Mouse (Mus musculus) skeletal muscle tissue, adult 2 months (tissue): ENCODE data around the gene Foxs1.

Experiments
- DNase-seq: peaks from one replicate; pipeline ENCODE4 v3.0.0-alpha.2; 2012; ENCODE audit warnings: low read depth, low spot score

Foxs1 gene

DNA sequence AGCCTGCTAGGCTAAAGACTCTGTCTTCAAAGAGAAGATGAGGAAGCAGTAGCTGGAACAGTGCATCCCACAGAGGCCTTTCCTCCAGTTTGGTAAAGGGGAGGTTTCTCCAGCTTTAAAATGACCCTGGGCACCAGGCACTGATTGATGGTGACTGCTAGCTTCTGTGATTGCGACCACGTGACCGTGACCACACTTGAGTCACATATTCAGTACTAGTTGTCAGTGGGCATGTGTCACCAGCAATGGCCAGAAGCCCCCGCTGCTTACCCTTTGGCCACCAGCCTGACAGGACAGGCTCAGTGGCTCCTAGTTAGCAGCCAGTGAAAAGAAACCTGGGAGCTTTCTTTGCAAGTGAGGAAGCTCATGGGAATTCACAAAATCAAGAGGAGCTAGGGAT lies 29.4 kb downstream of the Foxs1 start:
- no peak for DNase-seq

DNA sequence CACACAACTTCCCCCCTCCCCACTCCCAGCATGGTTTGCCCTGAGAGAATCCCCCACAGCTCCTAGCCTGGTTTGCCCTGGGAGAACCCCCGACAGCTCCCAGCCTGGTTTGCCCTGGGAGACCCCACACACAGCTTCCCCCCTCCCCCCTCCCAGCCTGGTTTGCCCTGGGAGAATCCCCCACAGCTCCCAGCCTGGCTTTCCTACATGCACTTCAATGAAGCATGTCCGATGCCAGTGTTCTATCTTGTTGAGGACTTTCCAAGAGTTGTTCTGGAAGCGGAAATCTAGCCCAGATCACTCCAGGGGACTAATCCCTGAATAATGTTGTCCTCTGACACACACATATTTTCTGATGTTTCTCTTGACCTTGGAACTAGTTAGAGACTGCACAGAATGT lies 30.4 kb downstream of the Foxs1 start:
- DNase-seq: no peak

DNA sequence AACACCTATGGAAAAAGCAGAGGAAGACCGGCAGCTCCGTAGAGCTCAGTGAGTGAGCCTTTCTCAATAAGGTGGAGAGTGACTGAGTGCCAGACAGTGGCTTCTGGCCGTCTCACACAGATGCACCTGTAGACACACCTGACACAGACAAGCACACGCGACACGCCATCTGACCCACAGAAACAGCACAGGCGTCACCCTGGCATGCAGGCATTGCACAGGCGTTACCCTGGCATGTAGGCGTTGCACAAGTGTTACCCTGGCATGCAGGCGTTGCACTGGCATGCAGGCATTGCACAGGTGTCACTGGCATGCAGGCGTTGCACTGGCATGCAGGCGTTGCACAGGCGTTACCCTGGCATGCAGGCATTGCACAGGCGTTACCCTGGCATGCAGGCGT lies 31.7 kb downstream of the Foxs1 start:
- DNase-seq: no peak

DNA sequence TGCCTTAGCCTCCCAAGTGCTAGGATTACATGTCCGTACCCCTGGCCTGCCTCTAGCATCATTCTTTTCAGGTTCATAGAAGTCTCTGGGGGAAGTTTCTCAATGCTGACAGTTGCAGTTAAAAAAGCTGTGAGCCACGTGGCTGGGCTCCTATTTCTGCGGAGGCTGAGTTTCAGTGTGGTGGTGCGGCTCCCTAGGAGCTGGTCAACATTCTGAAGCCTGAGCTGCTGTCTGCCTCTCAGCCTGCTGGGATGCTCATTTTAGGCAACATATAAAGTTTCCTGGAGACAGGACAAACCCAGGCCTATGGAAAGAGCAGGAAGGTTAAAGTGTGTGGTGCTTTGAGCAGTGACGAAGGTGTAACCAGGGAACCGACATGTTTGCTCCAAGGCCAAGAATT lies 34.0 kb downstream of the Foxs1 start:
- DNase-seq: peak; percentile 89

DNA sequence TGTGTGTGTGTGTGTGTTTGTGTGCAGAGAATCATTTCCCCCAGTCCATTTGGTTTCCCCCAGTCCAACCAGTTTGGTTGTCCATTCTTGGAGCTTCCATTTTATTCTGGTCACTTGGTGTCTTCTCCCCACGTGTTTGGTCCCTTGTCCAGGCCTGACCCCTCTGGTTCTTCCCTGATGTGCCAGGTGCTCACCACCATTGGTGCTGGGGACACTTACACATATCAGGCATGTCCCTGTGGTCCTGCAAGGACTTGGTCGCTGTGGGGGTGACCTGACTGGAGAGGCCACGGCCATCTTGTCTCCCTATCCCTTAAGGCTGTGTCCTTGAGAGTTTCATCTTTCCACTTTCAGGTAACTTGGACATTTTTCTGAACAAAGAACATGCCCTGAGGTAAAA lies 36.1 kb downstream of the Foxs1 start:
- no peak for DNase-seq

DNA sequence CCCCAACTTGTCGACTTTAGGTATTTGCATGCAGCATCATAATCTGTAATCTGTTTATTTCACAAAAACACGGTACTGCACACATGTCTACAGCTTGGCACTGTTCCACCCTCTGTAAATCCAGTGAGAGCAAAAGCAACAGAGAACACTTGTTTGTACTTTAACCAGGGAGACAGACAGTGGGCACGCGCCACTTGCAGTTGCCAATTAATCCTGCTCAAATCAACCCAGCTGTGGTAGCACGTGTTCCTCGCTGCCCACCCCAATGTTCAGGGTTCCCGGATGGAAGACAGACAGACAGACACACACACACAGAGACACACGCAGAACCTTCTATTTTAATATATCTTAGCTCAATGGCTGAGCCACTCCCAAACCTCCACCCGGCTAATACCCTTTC lies 37.2 kb downstream of the Foxs1 start:
- DNase-seq: no peak

DNA sequence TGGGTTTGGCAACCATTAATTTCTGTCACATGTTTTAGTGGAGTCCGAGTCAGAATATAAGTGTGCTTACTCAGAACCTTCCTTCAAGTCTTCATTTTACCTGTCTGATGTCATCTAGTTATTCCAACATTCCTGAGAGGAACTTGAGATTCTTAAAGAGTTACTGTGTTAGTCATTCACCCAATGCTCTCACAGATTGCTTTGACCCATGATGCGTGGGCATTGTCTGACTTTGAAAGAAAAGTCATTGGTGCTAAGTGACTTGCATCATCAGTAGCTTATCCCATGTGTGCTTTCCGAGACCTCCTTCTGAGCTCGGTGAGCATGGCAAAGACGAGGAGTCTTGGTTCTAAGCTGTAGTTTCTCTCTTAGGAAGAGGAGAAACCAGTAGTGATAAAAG lies 44.2 kb downstream of the Foxs1 start:
- DNase-seq: no peak

DNA sequence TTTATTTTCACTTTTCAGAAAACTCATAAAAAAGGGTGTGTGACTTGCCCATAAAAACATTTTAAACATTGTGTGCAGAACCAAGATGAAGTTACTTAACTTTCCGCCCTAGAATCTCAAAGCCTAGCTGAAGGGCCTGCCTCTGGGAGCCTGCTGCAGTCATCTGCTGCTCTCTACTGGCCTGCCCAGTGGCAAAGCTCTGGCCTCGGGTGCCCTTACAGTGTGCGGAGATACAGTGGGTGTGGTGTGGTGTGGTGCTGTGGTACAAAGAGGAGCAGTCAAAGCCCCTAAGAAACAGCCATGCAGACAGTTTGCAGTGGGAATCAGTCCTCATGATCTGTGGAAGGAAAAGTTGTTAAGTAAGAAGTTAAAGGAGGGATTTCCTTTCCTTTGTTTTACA lies 45.8 kb downstream of the Foxs1 start:
- DNase-seq: no peak

DNA sequence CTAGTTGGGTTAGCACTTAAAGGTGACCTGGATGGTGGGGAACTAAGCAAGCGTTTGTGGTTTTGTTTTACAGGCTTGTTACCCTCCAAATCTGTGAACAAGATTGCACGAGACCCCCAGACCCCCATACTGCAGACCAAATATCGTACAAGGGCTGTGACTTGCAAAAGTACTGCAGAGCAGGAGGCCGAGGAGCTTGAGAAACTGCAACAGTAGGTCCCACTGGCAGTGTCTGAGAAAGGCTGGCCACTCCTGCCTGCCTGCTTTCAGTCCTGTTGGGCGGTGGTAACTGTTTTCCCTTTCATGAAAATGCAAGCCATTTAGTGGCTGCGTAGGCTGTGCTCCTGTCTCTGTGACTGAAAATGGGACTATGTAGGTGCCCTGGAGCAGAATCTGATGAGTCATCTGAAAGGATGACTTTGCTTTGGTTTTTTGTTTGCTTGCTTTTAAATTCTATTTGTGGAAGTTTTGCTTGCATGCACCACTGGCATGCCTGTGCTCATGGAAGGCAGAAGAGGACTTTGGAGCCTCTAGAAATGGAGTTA lies 48.8 kb downstream of the Foxs1 start:
- no peak for DNase-seq
